Mouse (Mus musculus) liver, embryonic 14.5 days (tissue): Measurements from ENCODE around the gene Rapgef3.

Source experiments
- CTCF ChIP-seq: IDR thresholded peaks from 2 replicates; pipeline ENCODE4 v1.5.1; 2016; ENCODE audit warnings: antibody characterized with exemption, low read depth, control low read depth
- EP300 ChIP-seq: IDR thresholded peaks from 2 replicates; pipeline ENCODE4 v1.6.1; 2016; ENCODE audit warnings: antibody characterized with exemption, low read depth

DNA sequence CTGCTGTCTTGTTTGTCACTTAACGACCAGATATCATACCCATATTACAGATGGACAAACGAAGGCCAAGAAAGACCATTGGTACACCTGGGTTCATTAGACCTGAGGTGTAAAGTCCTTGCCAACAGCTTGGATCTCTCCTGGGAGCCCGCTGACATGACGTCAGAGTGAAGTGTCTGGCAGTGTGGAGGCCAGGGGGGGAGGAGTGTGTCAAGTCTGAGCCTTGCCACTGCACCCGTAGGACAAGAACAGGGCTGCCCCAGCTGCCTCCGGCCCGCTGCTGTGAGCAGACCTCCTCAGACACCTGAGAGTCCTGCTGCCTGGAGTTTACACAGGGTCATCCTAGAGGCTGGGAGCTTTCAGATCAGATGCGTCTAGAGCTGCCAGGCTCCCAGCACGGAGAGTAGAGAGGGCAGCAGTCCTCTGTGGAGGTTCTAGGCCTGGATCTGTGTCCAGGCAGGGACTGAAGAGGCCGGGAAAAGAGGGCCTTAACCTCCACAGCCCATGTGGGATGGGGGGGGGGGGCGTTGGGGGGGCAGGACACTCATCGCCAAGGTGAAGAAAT, 23.7 kb downstream of the Rapgef3 start:
- TF ChIP-seq EP300 (no peak), CTCF (no peak)
